Mouse (Mus musculus) thymus, adult 2 months (tissue): ENCODE data around the gene Snx14.

Experiments used
- CTCF ChIP-seq: fragments of 200-500 bp; IDR thresholded peaks from 2 replicates; pipeline ENCODE4 v1.5.1; 2012; ENCODE audit warnings: mild to moderate bottlenecking, control low read depth, low read length, moderate library complexity, borderline replicate concordance; ENCODE audit not compliant: control insufficient read depth, poor library complexity, insufficient read depth; ENCODE audit errors: extremely low read depth
- POLR2A ChIP-seq: fragments of 200-500 bp; IDR thresholded peaks from 2 replicates; pipeline ENCODE4 v1.6.1; 2012; ENCODE audit warnings: mild to moderate bottlenecking, low read length, control low read depth, moderate library complexity; ENCODE audit not compliant: control insufficient read depth, poor library complexity, insufficient read depth; ENCODE audit errors: extremely low read depth

GRCm38 (mm10) chr9:88481791-88482160 lies 43.0 kb upstream of the Snx14 start:
- no peak for TF ChIP-seq POLR2A
- no peak for TF ChIP-seq CTCF
